Mouse (Mus musculus): ENCODE results near the gene Bicral.
"Not testable (repeated sequence)": the region's sequence is repeated elsewhere in the genome, so short reads cannot be mapped to it uniquely, and the experiment has no call there.

Bicral gene

DNA sequence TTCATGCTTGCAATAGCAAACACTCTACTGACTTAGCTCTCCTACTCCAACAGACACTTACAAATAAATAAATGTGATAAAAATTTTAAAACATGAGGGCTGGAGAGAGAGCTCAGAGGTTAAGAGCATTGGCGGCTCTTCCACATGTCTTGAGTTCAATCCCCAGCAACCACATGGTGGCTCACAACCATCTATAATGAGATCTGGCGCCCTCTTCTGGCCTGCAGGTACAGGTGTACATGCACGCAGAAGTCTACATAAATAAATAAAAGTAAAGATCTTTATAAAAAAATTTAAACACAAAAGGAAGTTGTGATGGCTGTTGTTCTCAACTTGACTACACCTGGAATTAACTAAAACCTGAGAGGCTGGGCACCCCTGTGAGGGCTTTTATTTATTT lies 17.3 kb upstream of the Bicral start:
- no peak for DNase-seq (ENCODE audit: extremely low spot score, low read depth, low spot score)

DNA sequence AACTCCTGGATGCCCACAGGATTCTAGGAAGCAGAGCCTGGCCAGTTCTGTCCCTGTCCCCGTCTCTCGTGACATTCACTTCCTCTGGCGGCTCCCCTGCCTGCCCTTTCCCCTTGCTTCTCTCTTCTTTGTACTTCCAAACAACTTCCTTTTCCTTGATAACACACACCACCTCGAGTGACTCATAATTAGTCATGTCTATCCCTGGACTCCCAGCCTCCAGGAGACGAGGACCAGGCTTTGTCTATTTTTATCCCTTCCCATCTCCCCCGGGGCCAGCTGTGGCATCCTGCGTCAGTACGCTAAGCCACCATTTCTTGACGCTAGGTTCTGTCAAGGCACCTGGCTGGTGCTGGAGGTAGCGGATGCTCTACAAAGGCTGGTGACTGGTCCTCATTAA lies 15.9 kb upstream of the Bicral start:
- no peak for DNase-seq (ENCODE audit: extremely low spot score, low read depth, low spot score)

DNA sequence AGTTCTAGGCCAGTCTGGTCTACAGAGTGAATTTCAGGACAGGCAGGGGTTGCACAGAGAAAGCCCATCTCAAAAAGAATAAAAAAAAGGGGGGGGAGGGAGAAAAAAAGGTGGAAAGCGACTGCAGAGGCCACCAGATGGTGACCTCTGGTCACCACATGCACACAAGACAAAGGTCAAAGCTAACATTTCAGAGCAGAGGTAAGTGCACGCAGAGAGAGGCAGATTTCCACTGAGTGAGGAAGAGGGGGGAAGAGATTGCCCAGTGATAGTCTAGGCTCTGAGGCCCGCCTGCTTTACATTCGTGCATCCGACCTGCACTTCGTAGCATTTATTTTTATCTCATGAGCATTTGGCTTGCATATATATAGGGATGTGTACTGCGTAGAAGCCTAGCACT lies 14.5 kb upstream of the Bicral start:
- no peak for DNase-seq (ENCODE audit: extremely low spot score, low read depth, low spot score)

DNA sequence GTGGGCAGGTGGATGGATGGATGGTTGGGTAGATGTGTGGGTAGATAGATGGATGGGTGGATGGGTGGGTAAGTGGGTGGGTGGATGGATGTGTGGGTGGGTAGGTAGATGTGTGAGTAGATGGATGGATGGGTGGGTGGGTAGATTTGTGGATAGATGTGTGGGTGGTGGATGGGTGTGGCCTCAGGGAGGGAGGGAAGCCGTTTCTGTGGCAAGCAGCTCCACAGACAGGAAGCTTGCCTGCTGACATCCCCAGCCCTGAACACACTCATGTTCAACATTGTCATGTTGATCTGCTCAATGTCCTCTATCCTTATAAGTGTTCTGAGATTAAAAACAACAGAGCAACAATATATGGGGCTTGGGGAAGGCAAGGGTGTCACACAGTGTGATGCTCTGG lies 12.6 kb upstream of the Bicral start:
- DNase-seq (ENCODE audit: extremely low spot score, low read depth, low spot score): no peak

DNA sequence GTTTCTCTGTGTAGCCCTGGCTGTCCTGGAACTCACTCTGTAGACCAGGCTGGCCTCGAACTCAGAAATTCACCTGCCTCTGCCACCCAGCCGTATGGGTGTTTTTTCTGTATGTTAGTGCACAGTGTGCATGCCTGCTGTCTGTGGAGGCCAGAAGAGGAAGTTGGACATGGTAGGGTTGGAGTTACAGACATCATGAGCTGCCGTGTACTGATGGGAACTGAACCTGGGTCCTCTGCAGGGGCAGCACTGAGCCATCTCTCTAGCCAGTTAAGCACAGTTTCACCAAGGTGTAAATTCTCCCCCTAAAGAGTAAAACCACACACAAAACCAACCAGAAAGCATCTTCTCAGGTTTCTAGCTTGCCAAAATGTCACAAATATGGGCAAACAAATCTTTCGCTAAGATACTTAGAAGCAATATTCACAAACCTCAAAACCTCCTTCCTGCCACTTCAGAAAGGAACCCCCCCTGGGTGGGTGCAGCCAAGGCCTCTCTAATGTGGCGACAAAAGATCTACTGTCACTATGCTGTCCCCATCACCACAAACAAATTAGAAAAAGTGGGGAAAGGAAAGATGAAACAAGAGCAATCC lies 12.0 kb upstream of the Bicral start:
- DNase-seq (ENCODE audit: extremely low spot score, low read depth, low spot score): no peak

DNA sequence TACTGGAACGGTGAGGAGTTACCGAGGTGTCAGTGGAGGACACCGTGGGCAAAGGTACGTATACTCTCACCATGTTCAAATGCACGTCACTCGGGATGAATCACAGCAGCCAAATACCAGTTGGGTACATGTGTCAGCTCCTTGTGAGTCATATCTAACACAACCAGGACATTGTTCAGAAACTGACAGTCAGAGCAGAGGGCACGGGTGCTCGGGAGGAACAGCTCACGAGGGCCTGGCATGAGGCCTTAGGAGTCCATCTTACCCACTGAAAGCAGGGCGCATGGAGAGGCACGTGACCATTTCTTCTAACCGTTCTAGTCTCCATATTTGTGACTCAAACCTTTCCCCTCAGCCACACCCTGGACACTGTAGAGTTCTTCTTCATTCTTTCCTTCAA lies 8.6 kb upstream of the Bicral start:
- no peak for DNase-seq (ENCODE audit: extremely low spot score, low read depth, low spot score)

DNA sequence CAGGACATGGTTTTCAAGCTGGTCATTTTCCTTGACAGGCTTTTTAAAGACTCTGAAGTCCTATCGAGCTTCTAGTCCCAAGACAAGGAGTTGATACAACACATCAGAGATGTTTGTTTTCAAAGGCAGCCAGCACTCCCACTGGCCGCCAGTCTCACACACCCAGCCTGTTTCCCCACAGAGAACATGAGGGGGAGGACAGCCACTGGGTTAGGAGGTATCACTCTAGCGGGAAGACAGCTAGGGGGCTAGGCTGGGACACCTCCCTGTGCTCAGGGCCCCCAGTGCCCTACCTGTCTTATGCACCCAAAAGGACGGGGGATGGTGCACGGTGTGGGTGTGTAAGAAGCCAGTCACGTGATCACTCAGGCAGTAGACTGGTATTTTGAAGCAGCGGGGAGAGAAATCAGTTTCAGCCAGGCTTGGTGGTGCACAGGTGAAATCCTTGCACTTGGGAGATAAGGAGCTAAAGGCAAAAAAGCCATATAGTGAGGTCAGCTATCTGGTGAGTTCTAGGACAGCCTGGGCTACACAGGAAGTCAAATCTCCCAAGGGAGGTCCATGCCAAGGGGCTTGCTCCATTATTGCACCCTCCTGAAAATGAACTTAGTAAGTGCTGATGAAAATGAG lies 6.4 kb upstream of the Bicral start:
- DNase-seq (ENCODE audit: extremely low spot score, low read depth, low spot score): no peak

DNA sequence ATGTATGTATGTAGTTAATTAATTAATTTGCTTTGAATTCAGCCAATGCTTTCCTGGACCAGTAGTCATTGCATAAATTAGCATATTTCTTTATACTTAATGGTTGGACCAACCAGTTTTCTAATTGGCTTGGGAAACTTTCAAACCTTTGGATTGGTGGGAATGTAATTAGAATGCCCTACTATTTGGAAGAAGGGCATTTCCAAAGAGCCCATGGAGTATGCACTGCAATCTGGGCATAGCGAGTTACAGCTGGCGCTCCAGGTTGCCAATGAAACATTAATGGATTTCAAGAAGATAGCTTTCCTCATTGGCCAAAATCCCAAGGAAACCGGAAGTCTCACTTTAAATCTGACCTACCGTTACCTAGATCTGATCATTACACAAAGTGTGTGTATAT lies 1.8 kb upstream of the Bicral start:
- DNase-seq (ENCODE audit: extremely low spot score, low read depth, low spot score): no peak

DNA sequence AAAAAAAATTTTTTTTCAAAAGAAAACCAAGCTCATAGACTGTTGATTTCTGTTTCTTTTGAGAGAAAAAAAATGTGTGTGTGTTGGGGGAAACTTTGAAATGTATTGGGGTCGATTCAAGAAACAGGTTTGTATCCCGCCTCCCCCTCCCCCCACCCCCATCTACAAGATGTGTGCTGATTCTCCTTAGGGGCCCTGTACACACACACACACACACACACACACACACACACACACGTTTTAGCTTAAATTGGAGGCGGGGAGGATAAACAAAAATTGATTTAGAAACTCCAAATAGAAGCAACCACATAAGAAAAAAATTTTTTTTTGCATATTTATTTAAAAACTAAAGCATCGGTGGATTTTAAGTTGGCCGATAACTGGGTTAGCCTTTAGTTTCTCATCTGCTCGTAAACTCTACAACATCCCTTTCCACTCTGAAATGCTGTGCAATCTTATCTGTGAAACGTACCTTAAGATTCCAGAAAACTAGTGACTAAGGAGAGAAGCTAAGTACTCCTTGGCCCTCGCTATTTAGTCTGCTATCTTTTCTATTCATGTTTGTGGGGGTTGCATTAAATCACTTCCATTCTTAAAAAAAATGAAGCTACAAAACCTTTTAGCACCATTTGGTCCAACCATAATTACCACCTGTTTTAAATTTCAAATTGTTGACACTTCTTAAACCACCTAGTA lies 615 bp upstream of the Bicral start:
- no peak for DNase-seq (ENCODE audit: extremely low spot score, low read depth, low spot score)

DNA sequence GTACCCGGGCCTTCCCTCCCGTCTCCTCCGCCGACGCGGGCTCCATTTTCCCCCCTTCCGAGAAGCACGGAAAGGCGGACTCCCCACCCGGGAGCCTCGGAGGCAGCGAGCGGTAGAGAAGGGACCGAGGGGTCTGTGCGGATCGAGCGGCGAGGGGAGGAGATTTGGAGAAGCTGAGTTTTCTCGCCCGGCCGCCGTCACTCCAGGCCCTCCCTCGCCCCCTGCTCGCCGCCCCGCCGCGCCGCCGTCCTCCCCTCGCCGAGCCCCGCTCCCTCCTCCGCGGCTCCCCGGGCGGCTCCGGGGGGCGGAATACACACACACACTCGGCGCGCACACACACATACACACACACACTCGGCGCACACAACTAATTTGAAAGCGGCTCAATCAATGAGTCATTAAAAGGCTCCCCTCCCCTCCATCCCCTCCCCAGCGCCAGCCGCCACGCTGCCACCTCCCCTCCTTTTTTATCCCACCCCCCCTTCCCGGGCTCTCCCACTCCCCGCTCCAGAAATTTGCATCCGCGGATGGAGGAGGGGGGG lies 850 bp downstream of the Bicral start:
- DNase-seq (ENCODE audit: extremely low spot score, low read depth, low spot score): no peak

DNA sequence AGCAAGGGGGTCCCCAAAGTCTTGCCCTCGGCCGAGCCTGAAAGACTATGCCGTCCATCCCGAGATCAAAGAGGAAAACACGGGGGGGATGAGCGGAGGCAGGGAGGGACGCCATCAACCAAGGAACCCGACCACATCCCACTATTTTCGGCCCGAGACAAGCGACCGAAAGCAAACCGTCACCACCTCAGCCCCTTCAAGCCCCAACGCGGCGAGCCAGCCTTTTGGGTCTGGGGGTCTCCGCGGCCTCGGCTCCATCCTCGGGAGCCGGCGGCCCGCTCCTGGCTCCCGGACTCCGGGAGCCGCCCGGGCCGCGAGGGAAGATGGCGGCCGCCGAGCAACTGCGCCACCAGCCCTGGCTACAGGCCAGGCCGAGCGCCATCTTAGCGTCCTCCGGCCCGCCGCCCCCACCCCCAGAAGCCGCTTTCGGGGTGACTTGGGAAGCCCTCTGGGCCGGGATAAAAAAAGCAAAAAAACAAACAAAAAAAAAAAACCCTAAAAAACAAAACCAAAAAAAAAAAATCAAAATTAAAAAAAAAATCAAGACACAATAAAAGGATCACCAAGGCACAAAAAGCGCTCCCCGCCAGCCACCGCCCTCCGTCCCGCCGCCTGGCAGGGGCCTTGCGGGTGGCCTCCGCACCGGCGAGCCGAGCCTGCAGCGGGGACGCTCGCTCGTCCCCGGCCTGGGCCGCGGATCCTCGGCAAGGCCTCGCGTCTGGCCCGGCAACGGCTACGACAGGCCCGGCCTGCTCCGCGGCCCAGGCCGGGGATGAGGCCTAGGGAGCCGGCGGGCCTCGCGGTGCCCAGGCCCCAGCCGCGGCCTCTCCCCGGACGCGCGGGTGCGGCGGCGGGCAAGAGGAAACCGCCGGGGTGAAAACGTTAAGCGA lies 1.6 kb downstream of the Bicral start:
- DNase-seq (ENCODE audit: extremely low spot score, low read depth, low spot score): no peak

DNA sequence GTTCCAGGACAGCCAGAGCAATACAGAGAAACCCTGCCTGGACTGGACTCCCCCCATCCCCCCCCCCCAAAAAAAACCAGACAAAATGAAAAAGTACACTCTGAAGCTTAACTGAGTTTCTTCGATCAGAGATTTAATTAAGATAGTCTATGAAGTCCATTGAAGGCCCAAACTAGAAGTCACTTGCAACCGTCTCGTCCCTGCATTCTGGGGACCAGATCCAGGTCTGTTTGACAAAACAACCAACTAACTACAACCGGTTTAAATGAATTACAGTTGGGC lies 2.2 kb downstream of the Bicral start:
- DNase-seq (ENCODE audit: extremely low spot score, low read depth, low spot score): no peak

DNA sequence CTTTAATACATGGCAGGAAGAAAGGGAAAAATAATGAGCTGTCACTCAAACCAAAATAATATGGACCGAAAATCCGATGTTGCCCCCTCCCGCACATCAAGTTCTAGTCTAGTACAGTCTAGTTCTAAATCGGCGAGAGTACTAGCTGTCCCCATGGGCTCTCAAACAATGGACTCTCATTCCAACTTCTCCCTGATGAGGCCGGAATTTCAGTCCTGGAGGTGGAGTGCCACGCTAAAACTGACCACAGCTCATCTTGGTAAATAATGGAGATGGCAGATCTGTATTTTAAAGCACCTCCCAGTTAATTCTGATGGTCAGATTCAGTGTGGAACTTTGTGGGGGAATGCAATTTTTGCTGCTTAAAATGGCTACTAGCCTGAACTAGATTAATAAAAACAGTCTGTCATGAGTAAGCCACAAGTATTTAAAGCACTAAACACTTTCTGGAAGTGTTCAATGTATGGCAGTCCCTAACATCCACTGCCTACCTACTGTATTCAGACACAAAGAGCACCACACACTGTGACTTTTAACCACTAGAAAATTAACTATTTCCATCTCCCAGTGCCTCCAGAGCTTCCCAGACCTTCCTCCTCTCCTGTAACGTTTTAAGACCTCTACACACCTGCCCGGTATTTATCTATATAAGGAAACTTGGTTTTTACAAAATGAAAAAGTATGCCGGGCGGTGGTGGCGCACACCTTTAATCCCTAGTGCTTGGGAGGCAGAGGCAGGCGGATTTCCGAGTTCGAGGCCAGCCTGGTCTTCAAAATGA lies 2.8 kb downstream of the Bicral start:
- no peak for DNase-seq (ENCODE audit: extremely low spot score, low read depth, low spot score)

DNA sequence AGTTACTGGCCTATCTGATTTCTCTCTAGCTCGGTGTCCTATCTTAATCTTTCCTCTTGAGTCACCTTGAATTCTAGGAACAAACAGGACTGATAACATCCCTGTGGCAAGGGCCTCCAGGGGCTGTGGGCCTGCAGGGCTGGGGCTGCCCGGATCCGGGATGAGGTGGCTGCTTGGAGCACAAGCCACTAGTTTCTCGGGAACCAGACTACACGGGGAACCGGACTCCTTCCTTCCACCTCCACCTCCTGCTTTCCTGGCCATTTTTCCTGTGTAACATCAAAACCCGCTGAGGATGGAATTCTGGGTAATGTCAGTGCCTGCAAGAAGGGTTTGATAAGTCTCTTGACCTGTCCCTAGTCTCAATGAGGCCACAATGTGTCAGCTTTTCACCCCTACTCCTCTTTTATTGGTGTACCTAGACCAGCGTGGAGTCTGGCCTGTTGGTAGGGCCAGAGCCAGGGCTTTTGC lies 3.6 kb downstream of the Bicral start:
- no peak for DNase-seq (ENCODE audit: extremely low spot score, low read depth, low spot score)

DNA sequence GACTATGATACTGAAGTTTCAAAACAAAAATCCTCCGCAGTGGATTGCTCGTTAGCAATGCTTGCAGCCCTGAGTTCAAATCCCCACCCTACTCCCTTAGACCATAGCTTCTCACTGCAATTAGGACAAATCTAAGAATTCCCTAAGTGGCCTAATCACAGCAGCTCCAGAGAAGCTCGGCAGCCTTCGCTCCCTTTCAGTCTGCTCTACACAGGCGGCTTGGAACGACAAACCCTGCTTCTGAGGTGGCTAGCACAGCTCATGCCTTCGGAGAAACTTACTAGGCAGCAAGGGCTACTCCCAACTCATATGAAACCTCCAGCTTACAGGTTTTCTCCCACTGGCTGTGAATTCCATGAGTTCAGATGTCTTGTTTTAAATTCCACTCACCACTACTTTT lies 4.2 kb downstream of the Bicral start:
- DNase-seq (ENCODE audit: extremely low spot score, low read depth, low spot score): no peak

DNA sequence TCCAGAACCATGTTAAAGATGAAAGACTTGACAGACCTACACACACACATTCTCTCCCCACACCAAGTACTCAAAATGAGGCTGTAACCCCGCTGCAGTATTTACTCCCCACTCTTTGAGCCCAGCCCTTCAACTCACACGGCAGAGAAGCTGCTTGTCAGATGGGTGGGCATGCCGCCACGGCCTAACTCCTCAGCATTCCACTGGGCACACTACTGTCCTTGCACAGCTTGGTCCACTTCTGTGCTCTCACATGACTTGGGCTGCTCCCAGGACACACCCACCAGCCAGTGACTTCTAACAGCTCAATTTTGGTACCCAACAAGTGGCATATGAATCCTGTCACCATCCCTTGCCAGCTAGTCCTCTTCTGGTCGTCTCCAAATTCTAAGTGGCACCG lies 5.0 kb downstream of the Bicral start:
- no peak for DNase-seq (ENCODE audit: extremely low spot score, low read depth, low spot score)

DNA sequence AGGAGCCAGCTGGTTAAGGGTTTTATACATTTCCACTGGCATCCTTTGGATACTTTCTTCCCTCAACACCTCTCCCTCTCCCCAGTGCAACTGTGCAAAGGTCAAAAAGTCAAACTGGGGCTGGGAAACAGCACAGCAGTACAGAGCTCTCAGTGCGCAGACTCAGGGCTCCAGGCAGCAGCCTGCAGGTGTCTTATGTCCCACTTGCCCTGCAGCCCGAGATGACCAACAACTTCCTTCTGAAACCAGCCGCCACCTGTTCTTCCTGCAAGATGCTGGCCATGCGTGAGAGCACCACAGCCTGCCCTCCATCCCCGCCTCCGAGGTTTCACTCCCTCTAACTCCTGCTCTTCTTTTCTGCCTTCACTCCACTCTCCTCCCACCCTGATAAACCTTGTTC lies 5.6 kb downstream of the Bicral start:
- DNase-seq (ENCODE audit: extremely low spot score, low read depth, low spot score): no peak

DNA sequence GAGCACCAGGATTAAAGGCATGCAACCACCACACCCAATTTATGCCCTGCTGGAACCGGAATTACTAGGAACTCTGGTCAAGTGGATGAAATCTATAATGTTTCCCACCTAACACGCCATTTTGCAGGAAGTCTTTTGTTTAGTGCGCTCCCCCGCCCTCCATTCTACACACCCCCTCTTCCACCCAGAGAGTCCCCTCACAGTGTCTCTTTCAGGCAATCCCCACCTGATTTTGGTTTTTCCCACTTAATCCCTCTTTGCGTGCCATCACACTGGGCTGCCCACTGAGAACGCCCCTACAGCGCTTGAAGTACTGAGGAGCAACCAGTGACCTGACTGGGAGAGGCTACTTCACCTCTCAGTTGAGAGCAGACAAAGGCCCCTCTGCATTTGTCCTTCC lies 11.1 kb downstream of the Bicral start:
- no peak for DNase-seq (ENCODE audit: extremely low spot score, low read depth, low spot score)

DNA sequence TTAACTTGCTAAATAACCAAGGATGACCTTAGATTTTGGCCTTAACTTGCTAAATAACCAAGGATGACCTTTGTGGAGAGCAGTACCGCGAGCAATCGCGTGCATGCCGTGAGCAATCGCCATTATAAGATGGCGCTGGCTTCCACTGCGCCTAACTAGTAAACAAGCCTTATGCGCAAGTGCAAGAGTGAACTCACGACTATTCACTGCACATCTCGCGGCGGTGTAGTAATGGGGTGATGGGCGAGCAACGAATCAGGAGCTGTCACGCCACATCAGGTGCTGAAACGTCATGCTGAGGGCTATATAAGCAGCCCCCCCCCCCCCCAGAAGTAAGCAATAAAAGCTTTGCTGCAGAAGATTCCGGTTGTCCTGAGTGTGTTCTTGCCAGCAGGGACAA lies 11.7 kb downstream of the Bicral start:
- DNase-seq (ENCODE audit: extremely low spot score, low read depth, low spot score): not testable (repeated sequence)

DNA sequence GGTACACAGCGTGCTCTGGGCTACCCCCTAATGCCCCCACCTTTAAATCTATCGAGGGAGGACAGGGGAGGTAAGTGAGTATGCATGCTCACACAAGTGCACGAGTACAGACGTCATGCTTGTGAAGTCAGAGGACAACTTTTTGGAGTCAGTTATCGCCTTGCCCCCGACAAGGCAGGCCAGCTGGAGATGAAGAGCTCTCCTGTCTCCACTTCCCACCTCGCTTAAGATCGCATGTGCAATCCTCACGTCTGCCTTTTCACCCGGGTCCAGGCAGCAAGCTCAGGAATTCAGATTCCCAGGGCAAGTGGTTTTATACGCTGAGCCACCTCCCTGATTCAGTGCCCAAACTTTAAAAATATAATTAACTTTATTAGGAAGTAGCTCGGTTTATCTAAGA lies 13.0 kb downstream of the Bicral start:
- DNase-seq (ENCODE audit: extremely low spot score, low read depth, low spot score): no peak

DNA sequence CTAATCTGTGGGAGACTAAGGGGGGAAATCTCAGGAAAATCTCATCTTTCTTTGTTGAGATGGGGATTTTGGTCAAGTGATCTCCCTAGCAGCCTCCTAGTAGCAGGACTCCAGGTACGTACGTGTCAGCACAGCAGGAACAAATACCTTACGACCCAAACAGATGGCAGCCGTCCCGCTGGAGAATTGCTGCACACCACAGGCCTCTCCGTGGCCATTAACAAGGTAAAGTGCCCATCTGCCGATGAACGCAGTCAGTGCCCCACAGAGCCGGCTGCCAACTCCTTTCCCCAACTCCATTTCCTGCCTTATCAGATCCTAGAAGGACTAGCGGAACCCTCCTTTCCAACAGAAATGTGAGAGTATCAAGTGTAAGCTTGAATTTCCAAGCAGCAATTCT lies 13.5 kb downstream of the Bicral start:
- DNase-seq (ENCODE audit: extremely low spot score, low read depth, low spot score): no peak
